Mouse (Mus musculus) cortical plate, adult 2 months (tissue): ENCODE results near the gene Catsperg1.

Experiments used
- CTCF ChIP-seq: fragments of 200-500 bp; IDR thresholded peaks from 2 replicates; pipeline ENCODE4 v1.5.1; 2011; ENCODE audit warnings: mild to moderate bottlenecking, control low read depth, low read length; ENCODE audit not compliant: insufficient read depth; ENCODE audit errors: extremely low read depth
- POLR2A ChIP-seq: fragments of 200-500 bp; IDR thresholded peaks from 2 replicates; pipeline ENCODE4 v1.6.1; 2011; ENCODE audit warnings: mild to moderate bottlenecking, low read length, control low read depth; ENCODE audit not compliant: insufficient read depth; ENCODE audit errors: extremely low read depth

GRCm38 (mm10) chr7:29155838-29156782, 57.7 kb downstream of the Catsperg1 start, which contains the start of gene Fam98c:
- TF ChIP-seq CTCF (no peak), POLR2A (peak; percentile 69; the same call in 1 of the 2 replicates)
